Mouse (Mus musculus) right cerebral cortex, adult 18-20 months (tissue): ENCODE measurements around the gene Ubqln4.
A peak's percentile ranks its signal among the peaks of the same experiment; 100 is the strongest.

Experiments used
- DNase-seq: peaks from one replicate; pipeline ENCODE4 v3.0.0; 2022; ENCODE audit warnings: mixed read lengths

Gene Ubqln4

DNA sequence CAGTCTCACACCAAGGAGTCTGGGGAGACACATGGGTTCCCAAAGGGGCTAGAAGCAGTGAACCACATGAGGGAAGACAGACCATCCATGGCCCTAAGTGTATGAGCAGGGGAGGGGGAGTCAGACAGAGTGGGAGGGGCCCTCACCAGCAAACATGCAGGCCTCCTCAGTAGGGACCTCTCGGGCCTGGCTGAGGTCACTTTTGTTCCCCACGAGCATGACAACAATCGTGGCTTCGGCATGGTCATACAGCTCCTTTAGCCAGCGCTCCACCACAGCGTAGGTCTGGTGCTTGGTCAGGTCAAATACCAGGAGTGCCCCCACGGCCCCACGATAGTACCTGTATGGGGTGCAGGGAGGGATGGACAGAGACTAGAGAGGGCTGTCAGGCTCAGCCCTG, 10.4 kb upstream of the Ubqln4 start:
- DNase-seq, result no peak

DNA sequence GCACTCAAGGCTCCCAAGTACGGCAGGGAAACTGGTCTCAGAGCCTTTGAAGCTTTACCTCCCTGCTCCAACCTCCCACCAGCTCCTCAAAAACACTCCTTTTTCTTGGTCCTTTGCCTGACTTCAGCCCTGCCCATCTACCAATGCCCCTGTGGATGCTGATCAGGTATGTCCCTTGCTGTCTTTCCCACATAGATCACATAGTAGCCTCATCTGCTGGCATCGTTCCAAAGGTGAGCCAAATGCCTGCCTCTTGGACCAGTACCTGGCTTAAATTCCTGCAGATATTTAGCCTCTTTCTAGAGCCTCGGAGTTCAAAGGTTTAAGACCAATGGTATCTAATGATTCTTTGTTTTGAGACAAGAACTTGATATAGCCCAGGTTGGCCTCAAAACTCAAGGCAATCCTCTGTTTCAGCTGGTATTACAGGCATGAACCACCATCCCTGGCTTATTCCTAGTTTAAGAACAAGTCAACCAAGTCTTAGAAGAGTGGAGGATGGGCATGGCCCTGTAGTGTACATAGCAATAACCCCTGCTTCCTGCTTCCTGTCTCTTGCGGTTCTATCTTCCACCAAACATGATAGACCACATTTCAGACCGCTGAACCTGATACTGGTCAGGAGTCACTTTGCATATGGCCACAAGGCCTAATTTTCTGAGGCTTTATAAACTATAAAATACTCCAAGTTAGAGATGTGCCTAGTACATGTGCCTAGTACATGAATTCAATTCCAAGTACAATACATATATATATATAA, 9.7 kb upstream of the Ubqln4 start:
- no peak for DNase-seq

DNA sequence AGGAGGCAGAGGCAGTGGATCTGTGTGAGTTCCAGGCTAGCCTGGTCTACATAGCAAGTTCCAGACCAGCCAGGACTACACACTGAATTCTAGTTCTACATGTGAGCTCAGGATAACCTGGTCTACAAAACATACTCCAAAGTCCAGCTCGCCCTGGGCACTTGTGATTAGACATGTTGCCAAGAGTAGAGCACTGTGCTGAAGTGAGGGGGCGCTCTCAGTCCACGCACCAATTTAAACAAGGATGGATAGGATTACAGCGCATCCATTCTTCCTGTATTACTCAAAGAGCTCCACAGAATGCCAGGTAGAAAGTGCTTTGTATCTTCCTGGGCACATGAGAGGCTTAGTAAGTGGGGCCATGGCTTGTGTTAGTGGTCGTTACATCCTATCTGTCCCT, 9.0 kb upstream of the Ubqln4 start:
- DNase-seq, result no peak

DNA sequence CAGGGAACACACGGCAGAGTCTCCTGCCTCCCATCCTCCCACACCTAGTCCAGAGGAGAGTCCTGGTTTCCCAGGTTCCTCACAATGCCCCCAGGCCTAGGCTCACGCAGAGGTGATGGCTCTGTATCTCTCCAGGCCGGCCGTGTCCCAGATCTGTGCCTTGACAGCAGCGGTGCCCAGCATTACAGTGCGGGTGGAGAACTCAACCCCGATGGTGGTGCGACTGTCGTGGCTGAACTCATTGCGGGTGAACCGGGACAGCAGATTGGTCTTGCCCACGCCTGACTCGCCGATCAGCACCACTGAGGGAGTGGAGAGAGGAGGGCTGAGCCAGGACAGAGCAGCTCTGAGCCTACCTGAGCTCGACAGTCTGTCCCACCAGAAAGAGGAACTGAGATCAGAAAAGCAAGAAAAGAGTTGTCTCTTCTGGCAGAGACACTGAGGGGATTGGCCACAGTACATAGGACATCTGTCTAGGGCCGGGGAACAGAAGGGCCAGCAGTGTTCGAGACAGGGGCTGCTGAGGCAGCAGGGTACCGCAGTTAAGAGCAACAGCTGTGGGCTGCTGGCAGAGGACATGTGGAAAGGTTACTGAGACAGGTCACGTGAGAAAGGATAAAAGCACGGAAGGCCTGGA, 8.5 kb upstream of the Ubqln4 start:
- DNase-seq, result no peak

DNA sequence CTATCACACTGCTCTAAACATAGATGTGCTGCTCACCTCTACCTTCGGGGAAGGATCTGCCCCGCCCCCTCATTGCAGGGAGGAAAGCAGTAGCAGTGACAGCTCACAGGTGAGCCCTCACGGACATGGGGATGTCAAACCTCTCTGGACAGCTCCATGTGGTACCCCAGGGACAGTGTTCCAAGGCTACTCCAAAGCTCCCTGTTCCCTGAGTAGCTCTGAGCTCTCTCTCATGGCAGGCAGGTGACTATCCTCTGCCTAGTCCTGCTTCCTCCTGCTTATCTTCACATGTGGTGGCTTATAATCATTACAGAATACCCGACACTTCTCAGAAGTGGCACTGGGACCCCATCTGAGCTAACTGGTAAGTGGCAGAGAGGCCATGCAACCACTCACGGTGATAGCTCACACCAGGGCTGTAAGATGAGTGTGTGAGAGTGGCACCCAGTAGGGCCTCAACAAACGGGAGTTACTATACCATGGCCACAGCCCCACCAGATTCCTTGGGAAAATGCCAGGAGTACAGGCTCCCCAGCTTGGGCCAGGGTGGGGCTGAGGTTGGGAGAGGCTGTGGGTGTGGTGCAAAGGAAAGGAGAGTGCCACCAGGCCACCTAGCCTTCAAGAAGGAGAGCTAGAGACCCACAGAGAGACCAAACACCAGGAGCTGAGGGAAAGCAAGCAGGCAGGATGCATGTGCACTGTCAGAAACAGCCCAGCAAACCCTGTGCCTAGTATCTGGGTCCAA, 6.7 kb upstream of the Ubqln4 start:
- no peak for DNase-seq

DNA sequence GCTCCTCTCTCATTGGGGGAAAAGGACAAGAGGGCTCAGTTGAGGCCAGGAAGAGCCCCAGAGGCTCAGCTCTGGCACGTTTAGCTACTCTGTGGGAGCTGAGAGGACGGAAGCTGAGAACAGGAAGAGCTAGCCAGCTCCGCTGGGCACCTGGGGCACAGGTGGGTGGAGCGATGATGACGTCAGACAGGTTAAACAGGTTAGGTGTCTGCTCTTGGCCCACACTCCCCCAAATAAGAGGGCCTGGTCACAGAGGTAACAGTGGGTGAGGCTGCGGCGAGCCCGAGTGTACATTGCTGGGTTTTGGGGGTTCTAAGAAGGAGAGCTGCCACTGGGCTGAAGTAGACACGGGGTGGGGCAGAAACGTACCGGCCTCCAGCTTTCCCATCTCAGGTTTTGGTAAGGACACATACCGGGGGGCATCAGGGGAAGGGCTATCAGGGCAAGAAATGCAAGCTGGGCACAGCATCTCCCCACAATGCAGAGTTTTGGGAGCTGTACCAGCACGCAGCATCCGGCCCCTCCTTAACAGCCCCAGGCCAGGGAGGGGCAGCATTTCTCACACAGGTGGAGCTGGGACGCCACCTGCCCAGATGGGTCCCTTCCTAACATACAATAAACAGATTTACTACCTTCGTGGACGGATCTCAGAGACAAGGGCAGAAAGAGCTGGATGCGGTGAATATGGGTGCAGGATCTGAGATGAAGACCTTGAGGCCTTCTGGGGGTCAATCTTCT, 5.2 kb upstream of the Ubqln4 start, which contains the start of gene Rab25:
Gene Rab25 (minus strand): TSS at position 121 of the 738 bp plus-strand sequence.
- DNase-seq, result no peak

DNA sequence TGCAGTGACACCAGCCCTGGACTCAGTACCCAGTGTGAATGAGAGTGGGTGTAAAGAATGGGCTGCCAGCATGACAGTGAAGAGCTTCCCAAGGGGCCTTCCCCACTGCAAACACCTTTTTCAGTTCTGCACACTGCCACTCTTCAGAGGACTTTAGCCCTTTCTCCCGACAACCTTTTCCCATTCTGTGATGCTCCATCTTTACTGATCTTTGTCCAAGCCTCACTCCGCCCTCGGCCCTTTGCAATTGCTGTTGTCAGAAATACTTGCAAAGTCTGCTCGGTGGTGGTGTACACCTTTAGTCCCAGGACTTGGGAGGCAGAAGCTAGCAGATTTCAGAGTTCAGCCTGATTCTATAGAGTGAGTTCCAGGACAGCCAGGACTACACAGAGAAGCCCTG, 2.0 kb upstream of the Ubqln4 start:
- no peak for DNase-seq

DNA sequence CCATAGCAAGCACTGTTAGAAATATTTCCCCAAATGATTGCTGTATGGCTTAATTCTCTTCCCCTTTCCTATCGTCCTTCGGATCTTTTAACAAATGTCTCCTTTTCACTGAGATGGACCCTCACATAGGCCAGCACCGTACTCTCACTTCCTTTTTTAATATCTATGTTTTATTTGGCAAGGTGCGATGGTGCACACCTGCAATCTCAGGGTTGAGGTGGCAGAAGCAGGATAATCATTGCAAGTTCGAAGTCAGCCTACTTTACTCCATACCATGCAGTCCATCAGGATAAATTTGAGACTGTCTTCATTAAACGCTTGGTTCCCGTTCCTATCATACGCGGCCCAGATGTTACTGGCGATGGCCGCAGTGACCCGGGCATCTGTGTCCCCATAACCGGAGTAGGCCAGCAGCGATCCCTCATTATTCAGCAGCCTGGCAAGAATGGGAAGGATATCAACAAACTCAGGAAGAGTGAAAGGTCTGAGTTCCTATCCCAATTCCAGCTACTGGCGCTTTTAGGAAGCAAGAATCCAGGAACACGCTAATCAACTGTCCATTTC, 1.4 kb upstream of the Ubqln4 start:
- DNase-seq, result no peak

DNA sequence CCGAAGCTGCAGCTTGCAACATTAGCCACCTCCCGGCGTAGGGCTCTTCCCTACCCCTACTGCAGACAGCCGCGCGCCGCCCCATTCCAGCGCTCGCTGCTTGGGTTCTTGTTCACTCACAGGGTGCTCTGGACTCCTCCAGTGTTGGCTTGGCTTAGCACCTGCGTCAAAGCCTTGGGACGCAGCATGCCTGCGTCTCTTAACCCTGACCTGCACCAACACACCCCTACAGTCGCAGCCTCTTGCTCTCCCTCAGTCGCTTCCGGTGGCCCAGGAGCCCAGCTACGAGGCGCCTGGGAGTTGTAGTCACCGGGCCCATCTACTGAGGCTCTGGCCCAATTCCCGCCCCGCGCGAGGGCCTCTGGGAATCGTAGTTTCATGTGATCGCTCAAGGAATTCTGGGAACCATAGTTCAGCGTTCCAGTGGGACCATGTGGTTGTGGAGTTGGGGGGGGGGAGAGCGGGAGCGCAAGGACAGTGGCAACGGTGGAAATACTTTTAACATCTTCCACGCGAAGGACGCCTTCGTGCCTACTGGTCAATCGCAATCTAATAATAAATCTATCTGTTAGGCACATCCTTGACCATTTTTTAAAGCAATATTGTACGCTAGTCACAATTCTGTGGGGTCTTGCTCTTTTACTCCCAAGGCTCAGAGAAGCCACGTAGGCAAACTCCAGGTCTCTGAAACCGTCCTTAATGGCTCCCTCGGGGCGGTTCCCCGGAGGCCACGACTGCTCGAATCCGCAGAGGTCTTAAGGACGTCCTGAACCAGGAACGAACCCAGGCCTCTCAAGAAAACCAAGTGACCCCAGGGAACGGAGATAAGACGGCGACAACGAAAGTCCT, 658 bp upstream of the Ubqln4 start, which contains the start of gene Lamtor2:
Gene Lamtor2 (minus strand): TSS at position 399 of the 849 bp plus-strand sequence.
- peak; percentile 98 for DNase-seq

DNA sequence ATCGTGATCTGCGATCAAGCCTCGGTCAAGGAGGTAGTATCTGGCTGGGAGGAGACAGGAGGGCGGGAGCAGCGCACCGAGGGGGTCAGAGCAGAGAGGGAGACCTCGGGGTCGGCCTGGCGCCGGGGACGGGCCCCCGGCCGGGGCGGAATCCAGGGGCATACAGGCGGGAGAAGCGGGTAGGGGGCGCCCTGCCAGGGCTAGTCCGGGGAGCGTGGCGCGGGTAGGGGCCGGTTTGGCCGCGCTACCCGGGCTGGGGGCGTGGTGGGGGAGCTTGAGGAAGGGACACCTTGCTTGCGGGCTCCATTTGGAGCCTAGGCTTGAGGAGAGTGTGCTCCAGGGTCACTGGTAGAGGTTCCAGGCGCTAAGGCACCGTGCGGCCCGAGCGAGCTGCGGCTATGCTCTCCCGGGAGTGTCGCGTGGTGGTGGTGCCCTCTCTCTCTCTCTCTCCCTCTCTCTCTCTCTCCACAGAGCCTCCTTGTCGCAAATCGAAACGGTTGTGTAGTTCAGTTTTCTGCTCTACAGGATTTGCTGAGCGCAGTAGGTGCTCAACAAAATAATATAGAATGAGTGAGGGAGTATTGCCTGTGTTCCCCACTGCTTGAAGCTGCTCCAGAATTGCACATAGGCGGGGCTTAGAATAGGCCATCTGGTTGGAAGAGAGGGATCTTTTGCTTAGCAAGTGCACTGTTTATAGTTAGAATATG, 475 bp downstream of the Ubqln4 start:
- peak; percentile 54 for DNase-seq

DNA sequence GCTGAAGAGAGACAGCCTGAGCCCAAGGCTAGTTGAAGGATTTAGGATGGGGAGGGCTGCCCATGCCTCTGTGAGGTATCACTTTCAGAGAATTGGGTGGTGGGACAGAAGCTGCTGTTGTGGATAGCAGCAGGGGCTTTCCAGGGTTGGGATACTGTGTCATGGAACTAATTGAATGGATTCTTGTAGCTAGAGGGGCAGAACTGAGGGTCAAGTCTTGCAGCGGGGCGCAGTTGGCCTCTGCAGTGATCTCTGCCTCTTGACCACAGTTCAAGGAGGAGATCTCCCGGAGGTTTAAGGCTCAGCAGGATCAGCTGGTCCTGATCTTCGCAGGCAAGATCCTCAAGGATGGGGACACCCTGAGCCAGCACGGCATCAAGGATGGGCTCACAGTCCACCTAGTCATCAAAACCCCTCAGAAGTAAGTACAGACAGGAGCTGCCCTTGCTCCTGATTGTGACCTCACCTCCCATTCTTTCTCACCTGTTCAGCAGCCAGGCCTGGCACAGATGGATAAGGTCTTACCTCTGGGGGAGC, 1.6 kb downstream of the Ubqln4 start:
- no peak for DNase-seq

DNA sequence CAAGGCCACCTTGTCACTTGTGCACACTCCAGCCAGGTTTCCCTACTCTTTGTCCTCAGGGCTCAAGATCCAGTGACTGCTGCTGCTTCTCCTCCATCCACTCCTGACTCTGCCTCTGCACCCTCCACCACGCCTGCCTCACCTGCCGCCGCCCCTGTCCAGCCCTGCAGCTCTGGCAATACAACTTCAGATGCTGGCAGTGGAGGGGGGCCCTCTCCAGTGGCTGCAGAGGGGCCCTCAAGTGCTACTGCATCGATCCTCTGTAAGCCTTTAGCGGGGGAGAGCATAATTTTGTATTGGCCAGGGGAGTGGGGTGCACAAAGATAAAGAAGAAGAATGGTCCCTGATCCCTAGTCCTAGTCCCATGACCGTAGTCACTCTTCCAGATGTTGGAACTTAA, 2.2 kb downstream of the Ubqln4 start:
- DNase-seq, result no peak

DNA sequence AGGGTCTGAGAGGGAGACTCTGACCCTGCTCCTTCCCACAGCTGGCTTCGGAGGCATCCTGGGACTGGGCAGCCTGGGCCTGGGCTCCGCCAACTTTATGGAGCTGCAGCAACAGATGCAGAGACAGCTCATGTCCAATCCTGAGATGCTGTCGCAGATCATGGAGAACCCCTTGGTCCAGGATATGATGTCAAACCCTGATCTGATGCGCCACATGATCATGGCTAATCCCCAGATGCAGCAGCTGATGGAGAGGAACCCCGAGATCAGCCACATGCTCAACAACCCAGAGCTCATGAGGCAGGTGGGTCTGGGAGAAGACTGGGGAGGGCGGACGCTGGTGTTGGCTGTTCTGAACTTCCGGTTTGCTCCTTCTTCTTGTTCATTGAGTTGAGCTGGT, 3.1 kb downstream of the Ubqln4 start:
- DNase-seq, result no peak

DNA sequence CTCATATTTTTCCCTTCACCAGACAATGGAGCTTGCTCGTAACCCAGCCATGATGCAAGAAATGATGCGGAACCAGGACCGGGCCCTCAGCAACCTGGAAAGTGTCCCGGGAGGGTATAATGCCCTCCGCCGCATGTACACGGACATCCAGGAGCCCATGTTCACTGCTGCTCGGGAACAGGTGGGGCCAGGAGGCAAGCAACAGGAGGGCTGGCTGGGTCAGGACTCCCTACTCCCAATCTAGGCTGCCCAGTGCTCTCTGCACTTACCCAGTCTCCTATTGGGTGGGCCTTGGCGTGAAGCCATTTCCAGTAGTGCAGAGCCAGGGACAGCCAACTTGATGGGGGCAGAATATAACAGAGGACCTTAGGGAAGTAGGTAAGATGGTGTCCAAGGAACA, 6.0 kb downstream of the Ubqln4 start:
- no peak for DNase-seq

DNA sequence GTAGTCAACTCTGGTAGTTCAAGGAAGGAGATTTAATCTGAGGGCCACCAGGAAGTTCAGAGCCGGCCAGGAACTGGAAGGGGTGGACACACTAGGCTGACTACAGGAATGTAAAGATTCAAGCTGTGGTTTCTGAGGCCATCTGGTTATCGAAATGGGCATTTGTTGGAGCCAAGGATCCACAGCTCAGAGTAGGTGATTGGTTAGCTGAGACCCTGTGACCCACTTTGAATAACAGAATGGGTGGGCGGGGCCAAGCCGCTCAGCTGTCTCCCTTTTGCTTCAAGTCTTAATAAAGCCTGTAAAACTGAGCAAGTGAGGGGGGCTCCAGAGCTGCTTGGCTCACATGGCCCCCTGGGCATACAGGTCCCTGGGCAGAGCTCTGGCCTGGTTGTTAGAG, 8.4 kb downstream of the Ubqln4 start:
- no peak for DNase-seq

DNA sequence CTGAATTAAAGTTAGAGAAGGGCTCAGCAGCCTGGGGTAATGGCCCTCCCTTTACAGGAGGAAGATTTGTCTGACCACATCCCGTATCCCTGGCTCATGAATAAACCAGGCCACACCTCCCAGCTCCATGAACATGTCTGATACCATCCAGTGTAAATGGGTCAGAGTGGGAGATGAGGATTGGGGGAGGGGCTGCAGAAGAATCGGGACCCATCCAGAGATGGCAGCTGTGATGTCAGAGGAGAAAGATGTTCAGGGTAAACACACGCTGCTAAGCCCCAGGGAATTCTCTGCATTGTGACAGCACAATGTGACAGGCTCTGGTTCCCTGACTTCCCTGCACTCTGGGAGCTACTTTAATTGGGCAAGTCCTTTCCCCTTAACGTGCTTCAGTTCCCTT, 9.9 kb downstream of the Ubqln4 start:
- DNase-seq, result no peak

DNA sequence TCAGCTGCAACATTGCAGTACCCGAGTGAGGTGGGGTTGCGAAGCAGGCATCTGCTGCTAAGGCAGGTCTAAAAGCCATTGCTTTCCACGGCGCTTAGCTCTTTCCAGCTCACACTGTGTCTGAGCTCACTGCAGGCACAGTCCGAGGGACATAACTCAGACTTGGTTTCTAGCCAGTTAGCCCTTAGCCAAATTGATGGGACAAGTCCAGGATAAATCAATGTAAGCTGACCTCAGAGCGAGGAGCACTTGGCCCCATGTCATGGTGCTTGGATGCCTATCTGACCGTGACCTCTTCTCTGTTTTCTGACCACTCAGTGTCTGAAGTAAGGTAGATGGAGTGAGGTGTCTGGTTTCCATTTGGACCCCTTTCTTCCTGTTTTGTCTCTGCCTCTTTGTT, 10.4 kb downstream of the Ubqln4 start:
- DNase-seq, result no peak

DNA sequence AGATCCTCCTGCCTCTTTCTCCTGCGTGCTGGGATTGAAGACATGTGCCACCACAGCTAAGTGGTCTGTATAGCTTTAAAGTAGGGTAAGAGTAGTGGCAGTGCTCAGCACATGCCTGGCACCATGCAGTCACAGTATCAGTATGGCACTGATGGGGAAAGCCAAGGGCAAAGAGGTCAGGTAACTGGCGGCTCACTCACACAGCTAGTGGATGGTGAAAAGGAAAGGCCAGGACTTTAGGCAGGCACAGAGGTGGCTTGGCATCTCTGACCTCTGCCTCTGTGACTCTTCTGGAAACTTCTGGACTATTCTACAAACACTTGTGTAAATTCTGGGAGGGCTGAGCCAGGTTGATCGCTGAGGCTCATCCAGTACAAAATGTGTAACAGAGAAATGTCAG, 12.6 kb downstream of the Ubqln4 start:
- no peak for DNase-seq

DNA sequence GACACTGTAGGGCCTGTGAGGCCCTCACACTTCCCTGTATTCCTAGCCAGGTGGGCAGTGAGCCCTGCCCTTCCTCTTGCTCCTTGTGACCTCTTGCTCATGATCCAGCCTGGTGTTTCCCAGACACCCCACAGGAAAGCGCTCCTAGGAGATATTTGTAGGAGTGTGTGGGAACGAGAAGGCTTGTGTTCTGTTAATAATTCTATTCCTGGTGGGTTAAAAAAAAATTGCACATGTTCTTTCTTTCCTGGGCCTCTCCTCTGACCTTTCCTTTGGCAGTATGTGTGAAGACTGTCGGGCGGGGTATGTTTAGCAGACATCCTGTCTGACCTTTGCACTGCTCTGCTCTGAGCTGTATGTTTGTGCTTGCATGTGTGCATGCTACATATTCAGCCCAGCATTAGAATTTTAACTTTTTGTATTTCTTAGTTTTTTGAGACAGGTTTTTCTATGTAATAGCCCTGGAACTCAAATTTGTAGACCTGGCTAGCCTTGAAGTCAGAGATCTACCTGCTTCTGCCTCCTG, 13.0 kb downstream of the Ubqln4 start:
- no peak for DNase-seq

DNA sequence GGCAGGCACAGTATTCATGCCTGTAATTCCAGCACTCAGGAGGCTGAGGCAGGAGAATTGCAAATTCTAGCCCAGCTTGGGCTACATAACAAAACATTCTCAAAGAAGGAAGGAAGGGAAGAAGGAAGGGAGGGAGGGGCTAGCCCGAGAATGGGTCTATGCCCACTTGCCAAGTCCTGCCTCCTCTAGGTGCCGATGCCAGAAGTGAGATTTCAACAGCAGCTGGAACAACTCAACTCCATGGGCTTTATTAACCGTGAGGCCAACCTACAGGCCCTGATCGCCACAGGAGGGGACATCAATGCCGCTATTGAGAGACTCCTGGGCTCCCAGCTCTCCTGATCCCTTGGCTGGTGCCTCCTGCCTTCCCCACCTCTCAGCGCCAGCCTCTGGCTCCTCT, 14.3 kb downstream of the Ubqln4 start:
- no peak for DNase-seq

DNA sequence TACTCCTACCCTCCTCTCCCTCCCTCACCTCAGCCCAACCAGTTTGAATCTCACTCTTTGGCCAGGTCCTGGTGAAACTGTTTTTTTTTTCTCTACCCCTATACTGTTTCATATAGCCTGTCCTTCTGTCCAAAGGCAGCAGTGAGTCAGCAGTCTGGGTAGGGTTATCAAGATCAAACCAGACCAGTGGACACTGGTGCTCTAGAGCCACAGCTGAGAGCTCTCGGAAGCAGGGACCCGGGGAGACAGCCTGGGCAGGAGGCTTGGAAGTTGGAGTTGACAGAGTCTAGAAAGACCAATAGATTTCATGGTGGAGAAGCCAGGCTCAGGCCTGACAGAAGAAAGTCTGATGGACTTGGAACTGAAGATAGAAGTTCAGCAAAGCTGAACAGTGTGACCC, 15.1 kb downstream of the Ubqln4 start:
- no peak for DNase-seq
